Mouse (Mus musculus): ENCODE results near the gene Slc26a5.

- TF ChIP-seq CTCF (IDR thresholded peaks at IDR 0.05; ENCODE audit: control insufficient read depth, insufficient read depth, low read length), result no peak
- TF ChIP-seq POLR2A (IDR thresholded peaks at IDR 0.05; ENCODE audit: borderline replicate concordance, control insufficient read depth, low read depth, low read length), result no peak
Measured at GRCm38 (mm10) chr5:21802907-21803306, 62.5 kb downstream of the Slc26a5 start.
